In the genomic region with DNA sequence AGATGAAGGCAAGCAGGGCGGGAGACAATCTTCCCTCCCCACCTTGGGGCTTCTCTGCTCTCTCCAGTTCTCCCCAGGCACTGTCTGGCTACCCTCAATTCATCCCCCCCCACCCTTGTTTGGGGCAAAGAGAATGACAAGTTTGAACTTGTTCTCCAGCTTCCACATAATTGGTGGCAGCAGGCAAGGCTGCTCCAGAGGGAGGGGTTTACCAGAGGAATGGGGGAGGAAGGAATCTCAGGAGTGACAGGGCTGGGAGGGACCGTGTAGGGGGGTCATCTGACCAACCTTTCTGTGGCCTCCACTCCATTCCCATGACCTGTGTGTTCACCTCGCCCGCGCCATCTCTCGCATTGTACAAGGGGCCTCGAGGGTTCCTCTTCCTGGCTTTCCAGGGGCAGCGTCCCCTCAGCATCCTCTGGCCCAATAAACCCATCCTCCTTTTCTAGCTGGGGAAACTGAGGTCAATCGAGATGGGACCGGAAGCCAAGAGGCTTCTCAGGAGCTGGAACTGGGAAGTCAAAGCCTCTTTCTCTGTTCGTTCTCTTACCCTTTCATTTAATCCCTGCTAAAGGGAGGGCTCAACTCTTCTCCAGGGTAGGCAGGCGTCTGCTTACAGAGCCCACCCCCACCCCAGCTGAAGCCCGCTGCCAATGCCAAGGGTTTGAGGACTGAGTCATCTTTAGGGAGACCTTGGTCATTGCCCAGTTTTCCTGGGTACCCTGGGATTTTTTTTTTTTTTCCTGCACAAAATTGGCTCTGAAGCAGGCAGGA, we compare ENCODE assay signal across 9 mouse cellular contexts. TPM values are rescaled to one million over a fixed set of nuclear protein-coding genes. Genes with fewer than 3 reads are reported as not detected.
DNase-seq lines count a peak whose midpoint lies in the region; ATAC-seq and TF ChIP-seq lines count a peak whose summit lies in the region.
"Had no signal": no experiment of that assay in that cellular context is flagged by ENCODE, and none has a peak within 500 bp of the region (broad histone marks: within the 10 kb centered on the region; RNA-seq: fewer than 3 reads in every experiment).

No protein-coding gene starts in this region.

- H3K4me3 ChIP-seq in ES-Bruce4 (ENCODE audit: low read depth, low read length): peak overlapping the region; percentile 30
- H3K4me3 ChIP-seq in forebrain, embryonic 13.5 days: no peak overlapping the region
- H3K4me3 ChIP-seq in midbrain, embryonic 10.5 days: peak overlapping the region; percentile 91

- H3K4me2 ChIP-seq in forebrain, embryonic 13.5 days: peak overlapping the region; percentile 89

- no peak overlapping the region for H3K27ac ChIP-seq in ES-Bruce4 (ENCODE audit: insufficient read depth, low read length)
- peak overlapping the region; percentile 88; the same call in 1 of the 2 replicates for H3K27ac ChIP-seq in forebrain, embryonic 13.5 days
- H3K27ac ChIP-seq in midbrain, embryonic 10.5 days (replicated peaks): peak overlapping the region; percentile 99

- no peak; the same call in 1 of the 2 replicates for TF ChIP-seq EP300 in ES-Bruce4 (IDR thresholded peaks at IDR 0.05; ENCODE audit: insufficient read depth, low read depth, low read length)

- no peak for ATAC-seq in forebrain, embryonic 13.5 days

- H3K9me3 ChIP-seq in ES-Bruce4 (replicated peaks; ENCODE audit: control insufficient read depth, insufficient read depth, low read length, poor library complexity, severe bottlenecking): no peaks in the 10 kb centered on the region
- no peaks in the 10 kb centered on the region for H3K9me3 ChIP-seq in forebrain, embryonic 13.5 days (replicated peaks)
- H3K9me3 ChIP-seq in midbrain, embryonic 10.5 days (replicated peaks): no peaks in the 10 kb centered on the region

- peak; percentile 41 for DNase-seq in NIH3T3 (ENCODE audit: low read depth)
- DNase-seq in midbrain, embryonic 10.5 days (ENCODE audit: low spot score): peak; percentile 54
- no peak for DNase-seq in liver
- no peak for DNase-seq in ovary, postnatal 14 days (ENCODE audit: low spot score)
- no peak for DNase-seq in cerebellum, adult 18-20 months
- DNase-seq: kidney, postnatal 36 days; lung, postnatal 10 days had no signal

- no peaks in the 10 kb centered on the region for H3K36me3 ChIP-seq in ES-Bruce4 (ENCODE audit: control insufficient read depth, insufficient read depth, low read length, poor library complexity, severe bottlenecking)
- no peaks in the 10 kb centered on the region for H3K36me3 ChIP-seq in forebrain, embryonic 13.5 days (ENCODE audit: poor library complexity, severe bottlenecking)
- no peaks in the 10 kb centered on the region for H3K36me3 ChIP-seq in midbrain, embryonic 10.5 days

- H3K4me1 ChIP-seq in ES-Bruce4 (ENCODE audit: control insufficient read depth, insufficient read depth, low read length): peaks cover 13% of the 10 kb centered on the region
- peaks cover 52% of the 10 kb centered on the region for H3K4me1 ChIP-seq in forebrain, embryonic 13.5 days
- H3K4me1 ChIP-seq in midbrain, embryonic 10.5 days: peaks cover 72% of the 10 kb centered on the region

- no peak for TF ChIP-seq POLR2A in ES-Bruce4 (IDR thresholded peaks at IDR 0.05; ENCODE audit: insufficient read depth, low read length)

- no peak for TF ChIP-seq CTCF in ES-Bruce4 (IDR thresholded peaks at IDR 0.05; ENCODE audit: low read depth, low read length)

- peak overlapping the region; percentile 84 for H3K9ac ChIP-seq in ES-Bruce4 (ENCODE audit: low read depth, poor library complexity, severe bottlenecking)
- H3K9ac ChIP-seq in forebrain, embryonic 13.5 days: peak overlapping the region; percentile 86; the same call in 1 of the 2 replicates

- H3K27me3 ChIP-seq in ES-Bruce4 (ENCODE audit: control insufficient read depth, insufficient read depth, low read length, poor library complexity, severe bottlenecking): no peaks in the 10 kb centered on the region
- peaks cover 15% of the 10 kb centered on the region for H3K27me3 ChIP-seq in forebrain, embryonic 13.5 days
- peaks cover 70% of the 10 kb centered on the region for H3K27me3 ChIP-seq in midbrain, embryonic 10.5 days (ENCODE audit: low read depth, poor library complexity, severe bottlenecking)

- 21% methylated on average over 13 of the region's 13 CpGs for WGBS in forebrain, embryonic 13.5 days
- WGBS in midbrain, embryonic 10.5 days: 10% methylated on average over 13 of the region's 13 CpGs

RNA-seq across cellular contexts. Expression of a gene that starts 1.3 kb away (rescaled TPM):
- polyA plus RNA-seq in ES-Bruce4 (2011; ENCODE audit: insufficient read depth, insufficient read length, low read depth, missing spikeins): 17.9 and 18.0 TPM in 2 replicates
- polyA plus RNA-seq in forebrain, embryonic 13.5 days (2015; fragmentation: Nextera tagmentation; extraction: Ambion mirVana): 2.9 and 4.2 TPM in 2 replicates
- polyA plus RNA-seq in midbrain, embryonic 10.5 days (2016; fragmentation: Nextera tagmentation; extraction: Ambion mirVana): 9.5 and 10.8 TPM in 2 replicates

RNA-seq across cellular contexts. Expression of a gene that starts 36.3 kb away (rescaled TPM):
- 16.6 and 19.5 TPM in 2 replicates for polyA plus RNA-seq in ES-Bruce4 (2011; ENCODE audit: insufficient read depth, insufficient read length, low read depth, missing spikeins)
- 32.7 and 34.5 TPM in 2 replicates for polyA plus RNA-seq in forebrain, embryonic 13.5 days (2015; fragmentation: Nextera tagmentation; extraction: Ambion mirVana)
- polyA plus RNA-seq in midbrain, embryonic 10.5 days (2016; fragmentation: Nextera tagmentation; extraction: Ambion mirVana): 32.4 and 38.0 TPM in 2 replicates

Comparison
In these comparisons a context has a peak if more than half of its experiments do, and no peak if none do; other contexts are left out.
1. DNase-seq: peak in NIH3T3 (single experiment) and midbrain, embryonic 10.5 days (single experiment); none in liver (single experiment), ovary, postnatal 14 days (single experiment) and cerebellum, adult 18-20 months (0 of 2).